Mouse (Mus musculus): Measurements from ENCODE around the gene Gpat2. TPM values are rescaled to one million over a fixed set of nuclear protein-coding genes. Genes with fewer than 3 reads are reported as not detected.

Gene Gpat2
- under 1 TPM in 1 of 2 experiments, not detected in 1; 0.12 TPM for total RNA-seq (2021)
- long read RNA-seq, experiment 1 = 0 reads
- long read RNA-seq, experiment 2 = 0 reads

GRCm38 (mm10) chr2:127424977-127425376, at the start of gene Gpat2:
Gpat2 (plus strand) TSS chr2:127425199.
- no peak for DNase-seq

GRCm38 (mm10) chr2:127375759-127376341, 49.1 kb upstream of the Gpat2 start:
- no peak for DNase-seq
- intact Hi-C loops (cut with DNase I) = no loop called here

More at GRCm38 (mm10) chr2:127424977-127425376, at the start of gene Gpat2:
- intact Hi-C loops (cut with DNase I) = no loop called here

- DNase-seq = no peak
- intact Hi-C loops (cut with DNase I) = no loop called here
Observed at GRCm38 (mm10) chr2:127376423-127377051, 48.5 kb upstream of the Gpat2 start.

- DNase-seq = no peak
- intact Hi-C loops (cut with DNase I) = no loop called here
Observed at GRCm38 (mm10) chr2:127377942-127378610, 46.9 kb upstream of the Gpat2 start.

- no peak for DNase-seq
- intact Hi-C loops (cut with DNase I) = no loop called here
Observed at GRCm38 (mm10) chr2:127378611-127378990, 46.4 kb upstream of the Gpat2 start.

- peak in 1 of 2 experiments; percentile 25 for DNase-seq
- intact Hi-C loops (cut with DNase I) = no loop called here
Observed at GRCm38 (mm10) chr2:127379250-127379649, 45.7 kb upstream of the Gpat2 start.

GRCm38 (mm10) chr2:127383881-127384280, 41.1 kb upstream of the Gpat2 start:
- intact Hi-C loops (cut with DNase I) = no loop called here
- DNase-seq = peak in 1 of 2 experiments; percentile 61

GRCm38 (mm10) chr2:127387521-127387920, 37.5 kb upstream of the Gpat2 start:
- intact Hi-C loops (cut with DNase I) = no loop called here
- peak in 1 of 2 experiments; percentile 52 for DNase-seq

- no peak for DNase-seq
- intact Hi-C loops (cut with DNase I) = no loop called here
Observed at GRCm38 (mm10) chr2:127390352-127390751, 34.6 kb upstream of the Gpat2 start.

GRCm38 (mm10) chr2:127390846-127391245, 34.2 kb upstream of the Gpat2 start:
- no peak for DNase-seq
- intact Hi-C loops (cut with DNase I) = no loop called here

- DNase-seq = no peak
- intact Hi-C loops (cut with DNase I) = no loop called here
Observed at GRCm38 (mm10) chr2:127391323-127391722, 33.7 kb upstream of the Gpat2 start.

GRCm38 (mm10) chr2:127394606-127395161, 30.3 kb upstream of the Gpat2 start:
- no peak for DNase-seq
- intact Hi-C loops (cut with DNase I) = no loop called here

- intact Hi-C loops (cut with DNase I) = no loop called here
- no peak for DNase-seq
Observed at GRCm38 (mm10) chr2:127398738-127399137, 26.3 kb upstream of the Gpat2 start.

- intact Hi-C loops (cut with DNase I) = no loop called here
- DNase-seq = no peak
Observed at GRCm38 (mm10) chr2:127411126-127411525, 13.9 kb upstream of the Gpat2 start.

GRCm38 (mm10) chr2:127415806-127416205, 9.2 kb upstream of the Gpat2 start:
- DNase-seq = no peak
- intact Hi-C loops (cut with DNase I) = no loop called here

GRCm38 (mm10) chr2:127416706-127417105, 8.3 kb upstream of the Gpat2 start:
- DNase-seq = no peak
- intact Hi-C loops (cut with DNase I) = no loop called here

- intact Hi-C loops (cut with DNase I) = no loop called here
- DNase-seq = no peak
Observed at GRCm38 (mm10) chr2:127418266-127418970, 6.6 kb upstream of the Gpat2 start.

GRCm38 (mm10) chr2:127430238-127430637, 5.2 kb downstream of the Gpat2 start:
- intact Hi-C loops (cut with DNase I) = loop anchor here (1.0 kb wide), 1 partner anchor 68 kb away; no protein-coding TSS in a partner anchor
- peak; percentile 33 to 49 for DNase-seq

GRCm38 (mm10) chr2:127433487-127434295, 8.7 kb downstream of the Gpat2 start:
- DNase-seq = no peak
- intact Hi-C loops (cut with DNase I) = no loop called here

- peak; percentile 29 to 46 for DNase-seq
- intact Hi-C loops (cut with DNase I) = no loop called here
Observed at GRCm38 (mm10) chr2:127435135-127435534, 10.1 kb downstream of the Gpat2 start.

Measured in heart, postnatal 14 days (tissue).